Mouse (Mus musculus) cerebellum, adult 2 months (tissue): ENCODE data around the gene Anxa1.

Experiments used
- CTCF ChIP-seq: fragments of 200-500 bp; IDR thresholded peaks from 2 replicates; pipeline ENCODE4 v1.5.1; 2011; ENCODE audit warnings: low read depth, mild to moderate bottlenecking, control low read depth, low read length, moderate library complexity, borderline replicate concordance; ENCODE audit not compliant: insufficient read depth
- POLR2A ChIP-seq: fragments of 200-500 bp; IDR thresholded peaks from 2 replicates; pipeline ENCODE4 v1.6.1; 2011; ENCODE audit warnings: low read length, control low read depth, borderline replicate concordance; ENCODE audit not compliant: insufficient read depth

GRCm38 (mm10) chr19:20437043-20437442 is 46.3 kb upstream of the Anxa1 start:
- TF ChIP-seq POLR2A (no peak), CTCF (no peak)
